Mouse (Mus musculus) left cerebral cortex, postnatal 4 days (tissue): ENCODE measurements at regions not wholly inside any gene's neighbourhood (a gene's known extent, or its start where the extent isn't known, plus 50 kb on each side); places are given as distances from the start of the nearest gene placed in this dataset.
A peak's percentile ranks its signal among the peaks of the same experiment; 100 is the strongest.

Experiments used
- DNase-seq: peaks from one replicate; pipeline ENCODE4 v3.0.0-alpha.2; 2022
- intact Hi-C: fragments of 180-260 bp; cut with DNase I; formaldehyde crosslinking; loops from one replicate; pipeline ENCODE4 v1.15.1; 2025

GRCm38 (mm10) chrX:131818397-131818796 lies 1870.4 kb downstream of the Pcdh19 start:
- intact Hi-C loops = no loop called here
- no peak for DNase-seq

GRCm38 (mm10) chrX:131774011-131774690 lies 1914.6 kb downstream of the Pcdh19 start:
- peak; percentile 16 for DNase-seq
- intact Hi-C loops = no loop called here
